Mouse (Mus musculus): Measurements from ENCODE around the gene Poc1b.

- TF ChIP-seq CTCF (IDR thresholded peaks at IDR 0.05; ENCODE audit: borderline replicate concordance, control insufficient read depth, extremely low read depth, insufficient read depth, low read length, poor library complexity) (no peak), POLR2A (IDR thresholded peaks at IDR 0.05; ENCODE audit: control insufficient read depth, extremely low read depth, insufficient read depth, low read length, poor library complexity) (peak; percentile 70)
Observed at GRCm38 (mm10) chr10:99132189-99132588, 25.4 kb downstream of the Poc1b start.

All from thymus, adult 2 months (tissue).